Mouse (Mus musculus) heart, adult 18-20 months (tissue): ENCODE measurements around the gene Alcam. TPM values are rescaled to one million over a fixed set of nuclear protein-coding genes. Genes with fewer than 3 reads are reported as not detected.

Experiments
- DNase-seq, 2 experiments: peaks; one replicate each; pipeline ENCODE4 v3.0.0; 2021 to 2022; ENCODE audit warnings: mixed read lengths in 1 of 2
- total RNA-seq, 2 experiments: library from RNA; stranded (reverse); gene quantifications; 2 replicates each; pipeline ENCODE4 v1.2.3; 2021

Alcam gene
- total RNA-seq, 2 experiments from 2014 or later, result 2.3 to 3.5 TPM

GRCm38 (mm10) chr16:52439600-52439999 is 14.3 kb downstream of the Alcam start:
- no peak for DNase-seq

DNA sequence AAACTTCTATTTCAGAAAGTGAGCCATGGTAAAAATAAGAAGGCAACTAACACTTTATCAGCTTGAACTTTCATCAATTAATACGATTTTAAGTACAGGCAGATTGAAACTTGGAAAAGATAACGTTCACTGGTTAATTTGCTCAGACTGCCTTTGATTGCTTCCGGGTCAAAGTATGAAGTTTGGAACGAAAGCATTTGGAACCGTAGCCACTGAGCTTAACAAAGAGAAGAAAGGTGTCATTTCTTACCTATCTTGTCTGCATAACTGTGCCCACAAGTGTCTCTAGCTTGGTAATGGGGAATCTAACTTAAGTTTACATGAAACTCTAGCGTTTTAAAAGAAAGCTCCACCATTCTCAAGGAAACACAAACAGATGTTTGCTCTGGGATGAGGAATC is 14.9 kb downstream of the Alcam start:
- DNase-seq, result no peak

DNA sequence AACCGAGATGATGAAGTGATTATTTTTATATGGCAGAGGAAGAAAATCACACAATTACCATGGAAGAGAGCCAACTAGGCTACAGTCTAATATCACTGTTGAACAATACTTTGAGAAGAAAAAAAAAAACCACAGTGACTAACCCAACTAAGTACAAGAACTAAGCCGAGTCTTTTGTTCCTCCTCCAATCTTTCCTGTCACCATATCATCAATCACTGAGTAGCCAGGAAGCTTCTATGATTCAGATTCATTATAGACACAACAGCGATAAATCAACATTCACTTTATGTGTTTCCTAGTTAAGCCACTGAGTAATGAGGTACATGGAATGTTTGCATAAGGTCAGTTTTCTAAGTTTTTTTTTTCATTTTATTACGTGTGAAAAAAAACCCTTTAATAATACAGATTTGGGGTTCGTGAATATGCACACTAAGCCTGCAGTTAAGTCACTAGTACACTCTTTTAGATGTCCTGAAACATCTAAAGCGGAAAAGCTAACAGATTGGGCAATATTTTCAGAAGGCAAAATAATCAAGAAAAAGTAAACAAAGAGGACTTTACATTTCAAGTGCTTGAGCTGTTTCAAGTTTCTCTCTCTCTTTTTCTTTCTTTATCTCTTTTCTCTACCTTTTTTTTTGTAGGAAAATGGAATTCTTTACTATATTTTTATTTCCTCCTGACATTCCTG is 15.5 kb downstream of the Alcam start:
- no peak for DNase-seq

GRCm38 (mm10) chr16:52433189-52433588 is 20.7 kb downstream of the Alcam start:
- no peak for DNase-seq

DNA sequence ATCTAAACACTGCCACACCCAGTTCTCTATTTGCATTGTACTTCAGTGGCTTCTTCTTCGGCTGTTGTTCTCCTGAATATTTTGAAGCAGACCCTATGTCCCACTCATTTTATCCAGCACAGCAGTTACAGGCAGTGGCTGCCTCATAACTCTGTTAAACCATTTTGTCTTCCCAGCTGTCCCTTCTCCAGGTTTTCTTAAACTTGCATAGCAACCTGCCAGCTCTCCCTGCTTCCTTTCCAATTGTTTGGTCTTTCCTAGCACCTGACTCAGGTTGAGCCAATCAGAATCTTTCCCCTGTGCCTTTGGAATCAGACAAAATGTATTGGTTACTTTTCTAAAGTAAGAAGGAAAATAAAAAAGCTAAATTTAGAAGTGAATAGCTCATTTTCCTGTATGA is 21.8 kb downstream of the Alcam start:
- DNase-seq, result no peak

DNA sequence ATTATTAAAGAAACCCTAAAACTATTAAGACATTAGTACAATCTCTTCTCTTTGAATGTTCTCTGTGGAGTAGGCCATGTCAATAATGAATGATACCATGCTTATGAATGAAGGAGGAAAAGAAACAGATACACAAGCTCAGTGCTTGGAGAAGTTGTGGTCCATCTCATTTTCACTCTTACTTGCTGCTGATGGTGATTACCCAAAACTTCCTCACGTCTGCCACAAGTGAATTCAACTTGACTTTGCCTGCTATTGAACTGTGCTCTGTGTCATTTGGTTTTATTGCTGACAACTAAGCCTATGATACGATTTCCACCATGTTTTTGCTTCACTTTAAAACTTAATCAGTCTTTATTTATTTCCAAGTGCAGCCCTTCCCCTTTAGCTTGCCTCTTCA is 22.3 kb downstream of the Alcam start:
- DNase-seq, result no peak

GRCm38 (mm10) chr16:52430073-52430472 is 23.8 kb downstream of the Alcam start:
- DNase-seq, result no peak

DNA sequence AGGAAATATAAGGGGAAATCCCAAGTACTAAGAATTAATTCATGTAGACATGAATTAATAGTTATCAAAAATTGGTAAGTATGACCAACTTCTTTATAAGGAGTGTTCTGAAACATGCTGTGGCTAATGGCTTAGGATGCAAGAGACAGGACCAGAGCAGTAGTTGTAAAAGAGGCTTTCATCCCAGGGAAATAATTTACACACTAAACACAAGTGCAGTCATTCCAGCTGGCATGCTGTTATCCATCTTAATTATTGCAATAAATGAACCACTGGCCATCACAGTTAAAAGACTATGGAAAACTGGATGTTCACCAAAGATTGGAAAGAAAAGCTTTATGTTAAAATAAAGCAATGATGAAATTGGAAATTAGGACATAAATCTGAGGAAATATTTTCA is 24.2 kb downstream of the Alcam start:
- no peak for DNase-seq

DNA sequence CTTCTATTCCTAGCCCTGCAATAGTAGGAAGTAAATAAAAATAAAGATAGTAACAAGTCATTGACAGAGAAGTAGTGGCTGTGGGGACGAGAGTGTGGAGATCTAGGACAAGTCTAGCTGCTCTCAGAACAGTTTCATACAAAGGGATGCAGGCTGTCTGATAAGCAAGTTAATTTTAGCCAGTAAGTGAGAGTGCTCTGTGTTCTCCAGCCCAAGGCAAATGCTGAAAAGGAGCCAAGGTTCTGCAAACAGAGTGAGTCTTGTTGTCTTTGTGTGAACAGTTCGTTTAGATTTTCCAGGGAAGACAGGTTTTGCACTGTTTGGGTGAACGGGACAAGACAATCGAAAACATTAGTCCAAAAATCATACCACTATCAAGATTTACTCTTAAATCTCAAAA is 25.4 kb downstream of the Alcam start:
- DNase-seq, result peak; percentile 59 to 67

GRCm38 (mm10) chr16:52418568-52419158 is 35.2 kb downstream of the Alcam start:
- peak in 1 of 2 experiments; percentile 4 for DNase-seq

- peak in 1 of 2 experiments; percentile 5 for DNase-seq
Observed at GRCm38 (mm10) chr16:52417982-52418381, 35.9 kb downstream of the Alcam start.

DNA sequence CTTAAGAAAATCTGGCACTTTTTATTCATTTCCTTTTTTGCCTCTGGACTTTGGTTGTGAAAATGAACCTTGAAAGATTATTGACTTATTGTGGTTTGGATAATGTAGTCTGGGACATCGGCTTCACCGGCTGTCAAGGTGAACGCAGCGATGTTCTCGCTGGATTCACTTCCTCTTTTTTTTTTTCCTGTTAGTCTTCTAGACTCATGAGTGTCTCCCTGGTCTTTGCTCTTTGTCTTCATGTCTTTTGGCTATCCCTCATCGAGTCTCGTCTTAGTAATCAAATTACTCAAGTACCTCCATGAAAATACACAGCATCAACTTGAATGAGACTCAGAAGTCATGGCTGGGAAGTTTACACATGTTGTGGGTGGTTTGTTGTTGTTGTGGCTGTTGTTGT is 36.7 kb downstream of the Alcam start:
- DNase-seq, result no peak

DNA sequence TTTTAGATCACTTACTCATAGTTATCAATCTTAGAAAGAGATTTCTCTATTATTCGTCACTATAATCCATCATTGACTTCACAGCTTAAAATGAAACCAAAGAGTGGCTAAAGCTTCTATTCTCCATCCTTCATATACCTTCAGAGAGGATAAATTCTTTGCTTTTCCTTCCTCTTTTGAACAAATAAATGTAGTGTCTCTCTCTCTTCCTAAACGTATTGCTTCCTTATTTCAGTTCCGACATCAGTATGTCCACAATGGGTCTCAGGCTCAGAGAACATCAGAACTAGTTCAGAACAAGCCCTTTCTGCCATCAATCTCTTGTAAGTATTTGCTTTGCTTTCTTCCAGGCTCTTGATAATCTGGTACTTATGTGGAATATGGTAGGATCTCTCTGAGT is 40.2 kb downstream of the Alcam start:
- DNase-seq, result no peak

DNA sequence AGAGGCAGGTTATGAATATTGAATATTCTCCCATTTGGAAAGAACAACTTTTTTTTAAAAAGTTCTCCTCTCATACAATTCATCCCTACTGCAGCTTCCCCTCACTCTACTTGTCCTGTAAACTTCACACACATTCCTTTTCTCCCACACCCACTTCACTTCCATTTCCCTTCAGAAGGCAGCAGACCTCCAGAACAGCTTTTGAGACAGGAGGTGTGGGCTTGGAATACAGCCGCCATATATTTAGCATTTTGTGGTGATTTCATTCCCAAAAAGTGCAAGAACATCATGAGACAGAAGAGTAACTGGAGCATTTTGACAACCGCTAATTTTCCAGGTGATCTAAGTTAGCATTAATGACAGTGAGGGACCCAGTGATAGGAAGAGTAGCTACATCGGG is 47.8 kb downstream of the Alcam start:
- no peak for DNase-seq

DNA sequence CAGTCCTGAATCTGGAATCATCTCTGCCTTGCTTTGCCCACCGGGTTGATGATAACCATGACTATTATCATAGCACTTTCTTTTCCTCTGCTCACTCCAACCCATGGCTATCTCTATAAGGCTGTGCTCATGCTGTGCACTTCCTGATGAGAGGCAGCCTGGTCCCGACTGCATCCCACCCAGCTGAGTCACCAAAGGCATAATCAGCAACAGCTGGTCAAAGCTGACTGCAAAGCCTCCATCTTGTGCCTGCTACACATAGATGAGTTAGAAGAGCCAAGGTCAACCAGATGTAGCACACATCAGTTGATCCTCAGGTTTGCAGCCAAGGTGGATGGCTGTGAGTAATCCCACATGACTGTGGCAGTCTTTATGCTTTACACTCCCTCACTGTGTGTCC is 48.6 kb downstream of the Alcam start:
- DNase-seq, result no peak

GRCm38 (mm10) chr16:52399112-52399511 is 54.8 kb downstream of the Alcam start:
- DNase-seq, result no peak

DNA sequence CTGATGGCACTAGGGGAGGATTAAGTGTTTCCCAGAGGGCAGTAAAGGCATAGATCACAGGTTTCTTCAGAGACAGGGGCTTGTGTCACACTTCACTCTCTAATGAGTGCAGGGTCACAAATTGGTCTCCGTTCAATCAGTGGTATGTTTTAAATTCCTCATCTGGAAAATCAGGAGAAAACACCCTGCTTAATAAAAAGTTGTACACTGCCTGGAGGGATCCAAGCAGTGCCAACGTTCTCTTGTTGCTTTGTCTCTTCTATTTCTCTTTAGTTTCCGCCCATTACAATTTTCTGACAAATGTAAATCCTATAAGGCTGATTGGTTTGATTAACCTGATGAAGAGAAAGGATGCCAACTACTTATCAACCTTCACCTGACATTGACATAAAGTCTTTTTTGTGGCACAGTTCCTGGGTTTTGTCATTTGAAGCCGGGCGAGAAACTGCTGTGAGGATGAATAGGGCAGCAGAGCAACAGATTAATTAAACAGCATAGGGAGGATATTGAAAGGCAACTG is 67.0 kb downstream of the Alcam start:
- no peak for DNase-seq

GRCm38 (mm10) chr16:52383456-52384185 is 70.3 kb downstream of the Alcam start:
- no peak for DNase-seq

GRCm38 (mm10) chr16:52378811-52379597 is 74.9 kb downstream of the Alcam start:
- DNase-seq, result no peak

DNA sequence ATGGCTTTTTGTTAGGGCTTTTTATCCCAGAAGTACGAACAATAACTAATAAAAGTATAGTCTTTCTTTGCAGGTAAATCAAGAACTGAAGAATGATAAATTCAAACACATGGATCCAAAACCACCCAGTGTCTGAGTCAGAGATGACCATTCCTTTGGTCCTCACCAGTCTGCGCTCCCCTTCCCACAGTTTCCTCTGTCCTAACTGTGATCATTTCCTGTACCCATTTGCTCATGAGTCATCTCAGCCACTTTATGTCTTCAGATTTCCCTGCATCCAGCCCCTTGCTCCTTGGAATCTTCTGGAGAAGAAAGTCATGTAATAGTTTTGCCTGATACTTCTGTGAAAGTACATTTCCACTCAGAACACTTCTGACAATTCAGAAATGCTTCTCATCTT is 77.0 kb downstream of the Alcam start:
- DNase-seq, result no peak

DNA sequence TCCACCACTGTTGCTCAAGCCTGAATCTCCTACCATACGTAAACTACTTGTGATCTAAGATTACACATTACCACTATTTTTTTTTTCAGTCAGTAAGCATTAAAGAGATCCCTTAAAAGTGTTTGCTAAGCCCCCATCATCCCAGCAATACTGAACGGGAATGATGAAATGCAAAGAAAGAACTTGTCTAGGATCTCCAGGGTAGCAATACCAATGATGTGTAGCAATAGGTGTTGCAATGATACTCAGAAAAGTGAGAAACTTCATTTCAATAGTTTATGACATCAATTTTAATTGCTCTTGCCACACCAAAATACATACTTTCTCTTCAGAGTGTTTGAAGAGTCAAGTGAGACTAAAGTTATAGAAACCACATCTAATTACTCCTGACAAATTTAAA is 81.9 kb downstream of the Alcam start:
- DNase-seq, result no peak

- no peak for DNase-seq
Observed at GRCm38 (mm10) chr16:52368521-52368920, 85.4 kb downstream of the Alcam start.

DNA sequence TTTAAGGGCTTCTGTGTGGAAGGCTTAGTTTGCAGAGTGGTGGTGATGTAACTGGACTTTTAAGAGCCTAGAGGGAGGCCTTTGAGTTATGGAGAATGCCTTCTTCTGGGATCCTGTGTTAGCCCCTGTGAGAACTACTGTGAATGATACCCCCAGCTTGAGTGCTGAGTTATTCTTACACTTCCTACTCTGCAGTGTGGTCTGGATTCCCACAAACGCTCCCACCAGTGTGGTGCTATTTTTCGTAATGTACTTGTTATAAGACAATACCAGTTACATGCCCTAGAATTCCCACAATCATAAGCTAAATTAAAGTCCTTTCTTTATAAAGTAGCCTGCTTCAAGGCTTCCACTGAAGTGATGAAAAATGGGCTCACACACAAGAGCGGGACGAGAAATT is 87.0 kb downstream of the Alcam start:
- no peak for DNase-seq
